In genomic region chr13:28952576-28953571, GRCm38 (mm10) we compare ENCODE assay signal across 9 mouse cellular contexts. TPM values are rescaled to one million over a fixed set of nuclear protein-coding genes. Genes with fewer than 3 reads are reported as not detected.
DNase-seq lines count a peak whose midpoint lies in the region; ATAC-seq lines count a peak whose summit lies in the region.
"Had no signal": no experiment of that assay in that cellular context is flagged by ENCODE, and none has a peak within 500 bp of the region (broad histone marks: within the 10 kb centered on the region; RNA-seq: fewer than 3 reads in every experiment).

No protein-coding gene starts in this region.

- H3K27me3 ChIP-seq in intestine, embryonic 14.5 days (replicated peaks; ENCODE audit: control insufficient read depth, insufficient read depth, low read length): no peaks in the 10 kb centered on the region
- H3K27me3 ChIP-seq: CH12.LX had no signal

- H3K27ac ChIP-seq in intestine, embryonic 14.5 days (ENCODE audit: low read depth): peak overlapping the region; percentile 100

- peak overlapping the region; percentile 100 for H3K9ac ChIP-seq in intestine, embryonic 14.5 days (ENCODE audit: low read length)

- H3K4me3 ChIP-seq in intestine, embryonic 14.5 days (ENCODE audit: low read depth, low read length): peak overlapping the region; percentile 92

- peak; percentile 28 for ATAC-seq in intestine, embryonic 14.5 days (replicated peaks; ENCODE audit: low FRiP score, low TSS enrichment, low read depth)
- peak; percentile 46 for ATAC-seq in megakaryocyte-erythroid progenitor cell, adult 5-6 weeks (replicated peaks; ENCODE audit: low FRiP score, low TSS enrichment, poor library complexity, severe bottlenecking)

- peaks cover 9% of the 10 kb centered on the region for H3K4me1 ChIP-seq in intestine, embryonic 14.5 days (replicated peaks; ENCODE audit: control insufficient read depth, insufficient read depth, low read length)

- H3K36me3 ChIP-seq in intestine, embryonic 14.5 days (ENCODE audit: control insufficient read depth, insufficient read depth, low read length): 0 out of 2 replicates have a peak, but pooled peaks cover 3% of the 10 kb centered on the region

- intact Hi-C loops in left cerebral cortex, postnatal 36 days (cut with DNase I): loop anchor here (5.0 to 10.0 kb wide), 2 partner anchors 198 to 411 kb away; no protein-coding TSS in a partner anchor

- DNase-seq in layer of hippocampus, adult 11-12 months (ENCODE audit: low spot score): peak; percentile 54
- DNase-seq in layer of hippocampus, adult 9-10 months (ENCODE audit: low spot score): no peak
- peak; percentile 55 for DNase-seq in embryo, embryonic 10.5 days (ENCODE audit: low spot score)
- peak; percentile 41 to 64 for DNase-seq in gastrocnemius, postnatal 4 days (ENCODE audit: low spot score in 2 of 2)
- no peak for DNase-seq in intestine, embryonic 14.5 days (ENCODE audit: low spot score)
- peak; percentile 73 to 78 for DNase-seq in left cerebral cortex, postnatal 36 days (ENCODE audit: low spot score in 2 of 2)
- peak; percentile 46 to 55 for DNase-seq in spleen, postnatal 10 days (ENCODE audit: low spot score in 2 of 2)

- under 1% methylated on average over 97 of the region's 98 CpGs for WGBS in intestine, embryonic 14.5 days

- no peaks in the 10 kb centered on the region for H3K9me3 ChIP-seq in intestine, embryonic 14.5 days (ENCODE audit: control insufficient read depth, low read length)

- peak overlapping the region; percentile 55 for H3K4me2 ChIP-seq in intestine, embryonic 14.5 days (ENCODE audit: low read length)

RNA-seq across cellular contexts. Expression of gene Sox4, which starts 0.6 kb away (rescaled TPM):
- 10 to 100 TPM; 51.8 to 52.8 TPM for total RNA-seq in gastrocnemius, postnatal 4 days (2021)
- 55.3 and 59.3 TPM in 2 replicates for polyA plus RNA-seq in intestine, embryonic 14.5 days (2014; fragmentation: Nextera tagmentation; extraction: Ambion mirVana)
- 10 to 100 TPM; 21.9 to 24.1 TPM for total RNA-seq in left cerebral cortex, postnatal 36 days (2021)
- 15.1 and 20.3 TPM in 2 replicates for total RNA-seq in megakaryocyte-erythroid progenitor cell, adult 5-6 weeks (2014; fragmentation: Nextera tagmentation)
- total RNA-seq in megakaryocyte-erythroid progenitor cell, adult 5-6 weeks (2017): 22.7 and 49.7 TPM in 2 replicates
- total RNA-seq: CH12.LX had no signal

Comparison
In these comparisons a context has a peak if more than half of its experiments do, and no peak if none do; other contexts are left out.
1. DNase-seq: peak in layer of hippocampus, adult 11-12 months (single experiment), embryo, embryonic 10.5 days (single experiment), gastrocnemius, postnatal 4 days (2 of 2), left cerebral cortex, postnatal 36 days (2 of 2) and spleen, postnatal 10 days (2 of 2); none in layer of hippocampus, adult 9-10 months (single experiment) and intestine, embryonic 14.5 days (single experiment).